Mouse (Mus musculus): Measurements from ENCODE around the gene Thap3.
A peak's percentile ranks its signal among the peaks of the same experiment; 100 is the strongest.

- TF ChIP-seq CTCF (IDR thresholded peaks at IDR 0.05; ENCODE audit: low read depth), result peak; percentile 52
- TF ChIP-seq EP300 (IDR thresholded peaks at IDR 0.05; ENCODE audit: low read depth), result no peak
Measured at GRCm38 (mm10) chr4:152006137-152006536, 17.3 kb upstream of the Thap3 start.

All from liver, postnatal 0 days (tissue).